Mouse (Mus musculus) ES-Bruce4 (cell line): Measurements from ENCODE around the gene Irf2. TPM values are rescaled to one million over a fixed set of nuclear protein-coding genes. Genes with fewer than 3 reads are reported as not detected.

Experiments
- H3K27ac ChIP-seq: 2 replicates; pipeline ENCODE4 v1.5.1; 2012; ENCODE audit warnings: low read length, inconsistent platforms; ENCODE audit not compliant: insufficient read depth
- H3K27me3 ChIP-seq: 2 replicates; pipeline ENCODE4 v1.6.1; 2012; ENCODE audit warnings: mild to moderate bottlenecking, low read length, inconsistent platforms; ENCODE audit not compliant: control insufficient read depth, poor library complexity, insufficient read depth, severe bottlenecking
- H3K36me3 ChIP-seq: 2 replicates; pipeline ENCODE4 v1.6.1; 2012; ENCODE audit warnings: inconsistent platforms, mild to moderate bottlenecking, low read length, moderate library complexity; ENCODE audit not compliant: control insufficient read depth, poor library complexity, insufficient read depth, severe bottlenecking
- H3K4me1 ChIP-seq: one replicate; pipeline ENCODE4 v1.8.1; 2011; ENCODE audit warnings: low read length; ENCODE audit not compliant: control insufficient read depth, insufficient read depth
- H3K4me3 ChIP-seq: 2 replicates; pipeline ENCODE4 v1.5.1; 2011; ENCODE audit warnings: low read depth, mild to moderate bottlenecking, low read length
- H3K9ac ChIP-seq: 2 replicates; pipeline ENCODE4 v1.6.1; 2012; ENCODE audit warnings: low read depth, mild to moderate bottlenecking, inconsistent platforms; ENCODE audit not compliant: poor library complexity, severe bottlenecking
- H3K9me3 ChIP-seq: replicated peaks from 2 replicates; pipeline ENCODE4 v1.6.1; 2012; ENCODE audit warnings: mild to moderate bottlenecking, low read length, inconsistent platforms; ENCODE audit not compliant: control insufficient read depth, poor library complexity, insufficient read depth, severe bottlenecking
- CTCF ChIP-seq: IDR thresholded peaks from one replicate; pipeline ENCODE4 v1.8.1; 2011; ENCODE audit warnings: low read depth, low read length
- EP300 ChIP-seq: IDR thresholded peaks from 2 replicates; pipeline ENCODE4 v1.6.1; 2011; ENCODE audit warnings: low read depth, low read length; ENCODE audit not compliant: insufficient read depth
- POLR2A ChIP-seq: IDR thresholded peaks from one replicate; pipeline ENCODE4 v1.8.1; 2011; ENCODE audit warnings: low read length; ENCODE audit not compliant: insufficient read depth
- polyA plus RNA-seq: library from polyadenylated mRNA; stranded (reverse); fragments of >200 nt; gene quantifications from 2 replicates; pipeline ENCODE4 v1.2.4, GENCODE M21; 2011; ENCODE audit warnings: low read depth; ENCODE audit not compliant: missing spikeins, insufficient read depth, insufficient read length

Gene Irf2
- polyA plus RNA-seq, 1 experiment: 17.6 TPM

GRCm38 (mm10) chr8:46802009-46802408, 62.5 kb downstream of the Irf2 start:
- Histone ChIP-seq H3K4me3 (no peak overlapping the region), H3K9me3 (no peaks in the 10 kb centered on the region), H3K36me3 (no peaks in the 10 kb centered on the region), H3K27me3 (no peaks in the 10 kb centered on the region), H3K4me1 (no peaks in the 10 kb centered on the region), H3K9ac (no peak overlapping the region), H3K27ac (no peak overlapping the region)
- TF ChIP-seq CTCF: no peak
- TF ChIP-seq POLR2A: no peak
- TF ChIP-seq EP300: no peak

- Histone ChIP-seq H3K27me3 (no peaks in the 10 kb centered on the region), H3K4me3 (no peak overlapping the region), H3K9me3 (no peaks in the 10 kb centered on the region), H3K36me3 (no peaks in the 10 kb centered on the region), H3K9ac (no peak overlapping the region), H3K27ac (no peak overlapping the region), H3K4me1 (no peaks in the 10 kb centered on the region)
- TF ChIP-seq EP300: no peak
These were observed 65.2 kb downstream of the Irf2 start for GRCm38 (mm10) chr8:46804721-46805120.

GRCm38 (mm10) chr8:46811021-46811622, 71.6 kb downstream of the Irf2 start:
- Histone ChIP-seq H3K27me3 (no peaks in the 10 kb centered on the region), H3K9ac (no peak overlapping the region), H3K27ac (no peak overlapping the region), H3K4me3 (no peak overlapping the region), H3K4me1 (no peaks in the 10 kb centered on the region), H3K9me3 (no peaks in the 10 kb centered on the region; the same call in 1 of the 2 replicates), H3K36me3 (no peaks in the 10 kb centered on the region)
- TF ChIP-seq POLR2A (no peak), EP300 (no peak), CTCF (no peak)

- H3K27me3 ChIP-seq: no peaks in the 10 kb centered on the region
- H3K9me3 ChIP-seq: no peaks in the 10 kb centered on the region; the same call in 1 of the 2 replicates
- H3K4me1 ChIP-seq: no peaks in the 10 kb centered on the region
- H3K9ac ChIP-seq: no peak overlapping the region
- TF ChIP-seq CTCF: no peak
- H3K36me3 ChIP-seq: no peaks in the 10 kb centered on the region
- H3K27ac ChIP-seq: no peak overlapping the region
- no peak overlapping the region for H3K4me3 ChIP-seq
These were observed 72.4 kb downstream of the Irf2 start for GRCm38 (mm10) chr8:46811944-46812343.

- Histone ChIP-seq H3K9ac (no peak overlapping the region), H3K27me3 (no peaks in the 10 kb centered on the region), H3K36me3 (no peaks in the 10 kb centered on the region), H3K4me3 (no peak overlapping the region), H3K27ac (no peak overlapping the region), H3K4me1 (no peaks in the 10 kb centered on the region), H3K9me3 (no peaks in the 10 kb centered on the region; the same call in 1 of the 2 replicates)
- TF ChIP-seq EP300 (no peak), CTCF (no peak), POLR2A (no peak)
These were observed 73.4 kb downstream of the Irf2 start for GRCm38 (mm10) chr8:46812966-46813365.

GRCm38 (mm10) chr8:46818106-46818989, 78.8 kb downstream of the Irf2 start:
- no peak for TF ChIP-seq POLR2A
- no peak for TF ChIP-seq CTCF
- no peak overlapping the region for H3K27ac ChIP-seq
- no peaks in the 10 kb centered on the region for H3K4me1 ChIP-seq
- H3K9ac ChIP-seq: no peak overlapping the region
- H3K4me3 ChIP-seq: no peak overlapping the region
- H3K36me3 ChIP-seq: no peaks in the 10 kb centered on the region
- no peaks in the 10 kb centered on the region for H3K27me3 ChIP-seq
- no peaks in the 10 kb centered on the region; the same call in 1 of the 2 replicates for H3K9me3 ChIP-seq
